Mouse (Mus musculus) heart, postnatal 14 days (tissue): ENCODE measurements around the gene Pth2. TPM values are rescaled to one million over a fixed set of nuclear protein-coding genes. Genes with fewer than 3 reads are reported as not detected.
"Not testable (repeated sequence)": the region's sequence is repeated elsewhere in the genome, so short reads cannot be mapped to it uniquely, and the experiment has no call there.

Source experiments
- DNase-seq, 2 experiments: peaks; one replicate each; pipeline ENCODE4 v3.0.0; 2021 to 2022
- intact Hi-C: fragments of 180-260 bp; cut with DNase I; formaldehyde crosslinking; loops from one replicate; pipeline ENCODE4 v1.15.1; 2025
- total RNA-seq, 2 experiments: library from RNA; stranded (reverse); gene quantifications; 2 replicates each; pipeline ENCODE4 v1.2.3; 2021

Gene Pth2
- total RNA-seq, 2 experiments from 2014 or later: not detected

GRCm38 (mm10) chr7:45167761-45168445 lies 12.9 kb upstream of the Pth2 start:
- DNase-seq: no peak
- intact Hi-C loops: no loop called here

- intact Hi-C loops: no loop called here
- no peak for DNase-seq
Observed at GRCm38 (mm10) chr7:45168656-45169055, 12.1 kb upstream of the Pth2 start.

GRCm38 (mm10) chr7:45169495-45169894 lies 11.3 kb upstream of the Pth2 start:
- intact Hi-C loops: no loop called here

GRCm38 (mm10) chr7:45172974-45173373 lies 7.8 kb upstream of the Pth2 start:
- no peak for DNase-seq

More at GRCm38 (mm10) chr7:45169495-45169894, 11.3 kb upstream of the Pth2 start:
- no peak for DNase-seq

GRCm38 (mm10) chr7:45173772-45174171 lies 7.0 kb upstream of the Pth2 start:
- intact Hi-C loops, DNase-seq: not testable (repeated sequence)

More at GRCm38 (mm10) chr7:45172974-45173373, 7.8 kb upstream of the Pth2 start:
- intact Hi-C loops: no loop called here

- intact Hi-C loops: no loop called here
- DNase-seq: no peak
Observed at GRCm38 (mm10) chr7:45174567-45175280, 6.1 kb upstream of the Pth2 start.

GRCm38 (mm10) chr7:45175398-45175797 lies 5.4 kb upstream of the Pth2 start:
- DNase-seq: no peak
- intact Hi-C loops: no loop called here

GRCm38 (mm10) chr7:45175929-45176328 lies 4.9 kb upstream of the Pth2 start:
- intact Hi-C loops: no loop called here
- DNase-seq: no peak

- intact Hi-C loops: no loop called here
- no peak for DNase-seq
Observed at GRCm38 (mm10) chr7:45176356-45176755, 4.4 kb upstream of the Pth2 start.

- DNase-seq: no peak
- intact Hi-C loops: no loop called here
Observed at GRCm38 (mm10) chr7:45178550-45178949, 2.2 kb upstream of the Pth2 start.

GRCm38 (mm10) chr7:45179469-45179868 lies 1.3 kb upstream of the Pth2 start, which contains the start of gene Gfy:
Gene Gfy (minus strand): TSS chr7:45179569.
- intact Hi-C loops: no loop called here
- DNase-seq: no peak

- peak in 1 of 2 experiments; percentile 34 for DNase-seq
- intact Hi-C loops: no loop called here
Observed at GRCm38 (mm10) chr7:45181540-45181939, 745 bp downstream of the Pth2 start.

GRCm38 (mm10) chr7:45182199-45182601 lies 1.4 kb downstream of the Pth2 start:
- DNase-seq: peak; percentile 84 to 88
- intact Hi-C loops: no loop called here

GRCm38 (mm10) chr7:45182606-45183005 lies 1.8 kb downstream of the Pth2 start:
- intact Hi-C loops: no loop called here
- no peak for DNase-seq

GRCm38 (mm10) chr7:45183672-45184071 lies 2.9 kb downstream of the Pth2 start:
- DNase-seq: no peak
- intact Hi-C loops: no loop called here

- no peak for DNase-seq
- intact Hi-C loops: no loop called here
Observed at GRCm38 (mm10) chr7:45185921-45186320, 5.1 kb downstream of the Pth2 start.

GRCm38 (mm10) chr7:45189600-45189999 lies 8.8 kb downstream of the Pth2 start:
- intact Hi-C loops: no loop called here

GRCm38 (mm10) chr7:45190186-45190585 lies 9.4 kb downstream of the Pth2 start:
- no peak for DNase-seq
- intact Hi-C loops: no loop called here

More at GRCm38 (mm10) chr7:45189600-45189999, 8.8 kb downstream of the Pth2 start:
- DNase-seq: no peak

GRCm38 (mm10) chr7:45191161-45191560 lies 10.4 kb downstream of the Pth2 start:
- no peak for DNase-seq
- intact Hi-C loops: no loop called here

- no peak for DNase-seq
- intact Hi-C loops: no loop called here
Observed at GRCm38 (mm10) chr7:45191803-45192363, 11.1 kb downstream of the Pth2 start.

- intact Hi-C loops: no loop called here
- no peak for DNase-seq
Observed at GRCm38 (mm10) chr7:45192585-45193310, 12.0 kb downstream of the Pth2 start.
